Mouse (Mus musculus): ENCODE data around the gene Plk1.

Gene Plk1

DNA sequence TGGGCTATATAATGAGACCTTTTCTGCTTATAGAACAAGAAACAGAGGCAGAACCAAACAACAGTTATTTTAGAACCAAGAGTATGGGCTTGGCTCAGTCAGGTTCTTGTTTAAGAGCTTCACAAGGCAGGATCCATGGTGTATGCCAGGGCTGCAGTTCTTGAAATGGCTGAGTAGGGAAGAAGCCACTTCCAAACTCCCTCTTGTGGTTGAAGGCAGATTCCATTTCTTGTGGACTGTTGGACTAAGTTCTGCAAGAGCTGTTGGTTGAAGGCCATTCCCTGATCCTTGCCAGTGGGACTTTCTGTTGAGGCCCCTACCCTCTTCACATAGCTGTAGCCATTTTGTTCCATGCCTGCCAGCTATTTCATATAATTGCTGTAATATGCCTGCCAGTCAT, 34.7 kb downstream of the Plk1 start:
- no peak for ATAC-seq (ENCODE audit: low TSS enrichment)

DNA sequence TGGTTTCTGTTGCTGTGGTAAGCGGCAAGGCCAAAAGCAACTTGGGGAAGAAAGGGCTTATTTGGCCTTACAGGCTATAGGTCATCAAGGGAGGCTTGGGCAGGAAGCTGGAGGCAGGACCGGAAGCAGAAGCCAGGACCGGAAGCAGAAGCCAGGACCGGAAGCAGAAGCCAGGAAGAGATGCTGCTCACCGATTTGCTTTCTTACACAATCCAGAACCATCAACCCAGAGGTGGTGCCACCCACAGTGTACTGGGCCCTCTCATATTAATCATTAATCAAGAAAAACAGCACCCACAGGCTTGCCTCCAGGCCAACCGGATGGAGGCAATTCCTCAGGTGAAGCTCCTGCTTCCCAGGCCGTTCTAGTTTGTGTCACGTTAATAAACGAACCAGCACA, 37.5 kb downstream of the Plk1 start:
- ATAC-seq (ENCODE audit: low TSS enrichment): no peak

DNA sequence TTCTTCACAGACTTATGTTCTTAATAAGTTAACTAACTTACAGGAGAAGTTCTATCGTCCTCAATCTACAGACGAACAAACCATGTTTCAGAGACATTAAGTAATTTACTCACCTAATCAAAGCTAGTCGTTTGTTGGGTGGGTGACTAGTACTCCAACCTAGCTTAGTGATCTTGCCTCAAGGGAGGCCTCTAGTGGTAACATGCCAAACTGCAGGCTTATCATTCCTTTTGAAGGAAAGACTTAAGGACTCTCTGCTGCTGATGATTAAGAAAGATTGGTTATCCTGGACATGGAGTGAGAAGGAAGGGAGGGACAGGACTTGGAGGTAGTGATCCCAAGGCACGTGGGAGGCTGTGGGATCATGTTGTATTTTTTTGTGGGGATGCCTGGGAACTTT, 38.1 kb downstream of the Plk1 start:
- no peak for ATAC-seq (ENCODE audit: low TSS enrichment)

DNA sequence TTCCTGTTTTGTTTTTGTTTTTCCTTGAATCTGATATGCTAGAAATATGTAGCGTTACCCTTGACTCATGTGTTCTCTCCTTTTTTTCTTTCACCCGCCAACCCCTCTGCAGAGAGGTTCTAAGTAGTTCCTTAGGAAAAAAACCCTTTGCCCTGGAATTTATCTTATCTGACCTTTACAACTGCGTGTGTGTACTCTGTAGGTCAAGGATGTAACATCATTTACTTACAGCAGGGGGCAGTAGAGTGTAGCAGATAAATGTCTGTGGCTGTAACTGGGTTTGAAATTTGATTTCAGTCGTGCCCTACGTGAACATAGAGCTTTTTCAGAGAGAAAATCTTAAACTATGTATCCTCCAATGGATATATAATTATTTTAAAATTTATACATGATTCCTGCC, 40.1 kb downstream of the Plk1 start:
- 0 out of 2 replicates have a peak, but pooled peaks have one; percentile 38 for ATAC-seq (ENCODE audit: low TSS enrichment)

DNA sequence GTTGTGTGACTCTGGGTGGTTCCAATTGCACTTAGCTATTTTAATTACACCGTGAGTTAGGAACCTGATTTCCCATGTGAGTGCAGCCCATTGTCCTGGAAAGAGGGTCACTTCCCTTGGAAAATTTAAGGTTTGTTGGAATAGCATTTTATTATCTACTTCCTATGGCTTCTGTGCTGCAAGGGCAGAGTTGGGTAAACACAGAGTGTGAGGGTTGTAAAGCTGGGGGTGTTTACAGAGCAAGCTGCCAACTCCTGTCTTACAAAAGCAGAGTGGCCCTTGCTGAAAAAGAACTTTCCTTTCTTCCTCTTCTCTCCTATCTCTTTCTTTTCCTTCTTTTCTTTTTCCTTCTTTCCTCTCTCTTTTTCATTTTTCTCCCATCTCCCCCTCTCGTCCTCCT, 44.7 kb downstream of the Plk1 start:
- ATAC-seq (ENCODE audit: low TSS enrichment): no peak

DNA sequence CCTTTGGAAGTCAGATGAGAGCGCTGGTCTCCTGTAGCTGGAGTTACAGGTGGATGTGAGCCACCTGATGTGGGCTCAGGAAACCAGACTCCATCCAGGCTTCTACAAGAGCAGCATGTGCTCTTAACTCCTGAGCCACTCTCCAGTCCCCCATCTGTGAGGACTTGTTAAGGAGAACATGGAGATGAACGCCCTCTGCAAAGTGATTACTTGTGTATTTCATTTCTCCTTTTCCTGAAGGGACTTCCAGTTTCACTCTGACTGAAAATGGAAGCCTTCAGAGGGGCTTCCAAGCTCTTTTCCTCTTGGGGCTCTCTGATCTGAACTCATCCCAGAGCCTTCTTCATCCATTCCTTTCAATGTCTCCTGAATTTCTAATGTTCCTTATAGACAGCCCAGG, 46.9 kb downstream of the Plk1 start:
- no peak for ATAC-seq (ENCODE audit: low TSS enrichment)

DNA sequence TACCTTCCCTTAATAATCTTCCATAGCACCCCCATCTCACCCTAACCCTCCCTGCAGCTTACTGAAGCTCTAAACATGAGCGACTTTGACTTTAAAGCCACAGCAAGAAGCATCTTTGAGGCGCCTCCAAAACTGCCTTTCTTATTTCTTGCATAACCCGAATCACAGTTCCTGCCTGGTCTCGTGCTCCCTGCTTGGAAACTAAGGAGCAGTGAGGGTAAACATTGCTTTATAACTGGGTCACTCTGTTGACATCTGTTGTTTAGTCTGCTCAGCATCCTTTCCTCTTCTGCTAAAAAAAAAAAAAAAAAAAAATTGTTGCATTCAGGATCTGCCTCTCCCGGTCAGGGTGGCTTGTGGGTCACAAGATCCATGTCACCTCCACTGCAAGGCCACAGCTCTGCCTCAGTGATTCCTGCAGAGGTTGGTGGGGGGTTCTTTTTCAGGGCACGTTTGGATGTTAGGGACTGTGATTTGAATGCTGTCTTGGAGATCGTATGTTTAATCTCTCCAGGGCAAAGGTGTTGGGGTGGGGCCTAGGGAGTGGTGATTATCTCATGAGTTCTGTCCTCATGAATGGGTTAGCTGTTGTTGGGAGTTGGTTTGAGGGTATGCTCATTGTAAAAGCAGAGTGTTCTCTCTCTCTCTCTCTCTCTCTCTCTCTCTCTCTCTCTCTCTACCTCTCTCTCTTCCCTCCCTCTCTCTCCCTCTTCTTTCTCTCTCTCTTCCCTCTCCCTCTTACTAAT, 49.2 kb downstream of the Plk1 start:
- no peak for ATAC-seq (ENCODE audit: low TSS enrichment)

DNA sequence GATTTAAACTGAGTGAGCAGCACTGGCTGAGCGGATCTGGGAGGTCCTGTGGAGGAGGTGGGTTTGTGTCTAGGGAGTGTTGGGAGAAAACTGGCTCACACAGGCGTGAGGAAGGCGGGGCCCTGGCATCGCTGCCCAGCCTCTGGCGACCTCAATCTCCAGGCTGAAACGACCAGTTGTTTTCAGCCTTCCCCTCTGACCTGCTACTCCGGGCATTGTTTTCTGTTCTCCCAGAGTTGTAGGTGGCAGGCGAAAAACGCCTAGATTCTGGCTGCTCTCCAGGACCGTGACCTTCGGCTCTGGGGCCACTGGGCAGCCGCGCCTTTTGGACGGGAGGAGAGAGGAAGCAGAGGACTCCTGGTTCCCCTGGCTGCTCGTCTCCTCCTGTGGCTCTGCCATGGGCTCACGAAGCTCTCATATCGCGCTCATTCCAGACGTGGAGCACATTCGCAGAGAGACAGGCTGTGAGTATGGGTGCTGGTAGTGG, 60.1 kb downstream of the Plk1 start, which contains the start of gene Chp2:
Gene Chp2, plus strand, starts transcription at position 182 of the 487 bp plus-strand sequence.
- no peak for ATAC-seq (ENCODE audit: low TSS enrichment)

Measured in frontal cortex, adult (tissue).